Mouse (Mus musculus): ENCODE results near the gene Chrm3.

The Chrm3 gene

GRCm38 (mm10) chr13:10066829-10067618, 293.6 kb downstream of the Chrm3 start:
- DNase-seq: no peak

- DNase-seq: peak; percentile 47 to 55
Measured at GRCm38 (mm10) chr13:10065776-10066175, 294.9 kb downstream of the Chrm3 start.

- DNase-seq: no peak
Measured at GRCm38 (mm10) chr13:10062681-10063080, 298.0 kb downstream of the Chrm3 start.

- no peak for DNase-seq
Measured at GRCm38 (mm10) chr13:10058993-10059392, 301.7 kb downstream of the Chrm3 start.

GRCm38 (mm10) chr13:10057644-10058198, 302.9 kb downstream of the Chrm3 start:
- DNase-seq: no peak

GRCm38 (mm10) chr13:10054086-10054485, 306.6 kb downstream of the Chrm3 start:
- no peak for DNase-seq

- DNase-seq: no peak
Measured at GRCm38 (mm10) chr13:10053301-10053889, 307.3 kb downstream of the Chrm3 start.

GRCm38 (mm10) chr13:10045651-10046350, 314.8 kb downstream of the Chrm3 start:
- no peak for DNase-seq

- DNase-seq: no peak
Measured at GRCm38 (mm10) chr13:10044084-10044483, 316.6 kb downstream of the Chrm3 start.

- no peak for DNase-seq
Measured at GRCm38 (mm10) chr13:10033570-10034399, 326.9 kb downstream of the Chrm3 start.

GRCm38 (mm10) chr13:10031547-10031946, 329.1 kb downstream of the Chrm3 start:
- DNase-seq: no peak

- DNase-seq: no peak
Measured at GRCm38 (mm10) chr13:10029944-10030343, 330.7 kb downstream of the Chrm3 start.

GRCm38 (mm10) chr13:10025134-10025533, 335.5 kb downstream of the Chrm3 start:
- no peak for DNase-seq

GRCm38 (mm10) chr13:10023112-10023511, 337.5 kb downstream of the Chrm3 start:
- no peak for DNase-seq

- DNase-seq: no peak
Measured at GRCm38 (mm10) chr13:10019252-10019651, 341.4 kb downstream of the Chrm3 start.

GRCm38 (mm10) chr13:10002916-10003315, 357.7 kb downstream of the Chrm3 start:
- no peak for DNase-seq

- no peak for DNase-seq
Measured at GRCm38 (mm10) chr13:9997664-9998328, 362.9 kb downstream of the Chrm3 start.

GRCm38 (mm10) chr13:9995852-9996251, 364.8 kb downstream of the Chrm3 start:
- DNase-seq: no peak

GRCm38 (mm10) chr13:9993571-9993970, 367.1 kb downstream of the Chrm3 start:
- DNase-seq: no peak

- no peak for DNase-seq
Measured at GRCm38 (mm10) chr13:9992640-9993039, 368.0 kb downstream of the Chrm3 start.

GRCm38 (mm10) chr13:9985648-9986047, 375.0 kb downstream of the Chrm3 start:
- no peak for DNase-seq

GRCm38 (mm10) chr13:9983293-9983692, 377.4 kb downstream of the Chrm3 start:
- no peak for DNase-seq
